Mouse (Mus musculus): ENCODE measurements around the gene Slc13a5. TPM values are rescaled to one million over a fixed set of nuclear protein-coding genes. Genes with fewer than 3 reads are reported as not detected.

Slc13a5 gene
- polyA plus RNA-seq, 1 experiment from 2014 or later, result 0.12 TPM

- Histone ChIP-seq H3K27ac (replicated peaks) (no peak overlapping the region), H3K36me3 (no peaks in the 10 kb centered on the region), H3K27me3 (replicated peaks) (no peaks in the 10 kb centered on the region), H3K4me3 (no peak overlapping the region), H3K4me2 (no peak overlapping the region), H3K9ac (no peak overlapping the region), H3K4me1 (peaks cover 5% of the 10 kb centered on the region; the same call in 1 of the 2 replicates), H3K9me3 (no peaks in the 10 kb centered on the region)
- WGBS, result 69% methylated on average over 3 of the region's 3 CpGs
- ATAC-seq (ENCODE audit: extremely low read depth, insufficient number of reproducible peaks, low FRiP score, low TSS enrichment), result no peak
Observed at GRCm38 (mm10) chr11:72286651-72287050, 19.6 kb upstream of the Slc13a5 start.

- no peaks in the 10 kb centered on the region for H3K9me3 ChIP-seq
- H3K4me3 ChIP-seq, result no peak overlapping the region
- 61% methylated on average over 6 of the region's 6 CpGs for WGBS
- no peak for ATAC-seq (ENCODE audit: extremely low read depth, insufficient number of reproducible peaks, low FRiP score, low TSS enrichment)
- H3K27ac ChIP-seq (replicated peaks), result no peak overlapping the region
- no peak overlapping the region for H3K4me2 ChIP-seq
- H3K27me3 ChIP-seq (replicated peaks), result no peaks in the 10 kb centered on the region
- H3K9ac ChIP-seq, result no peak overlapping the region
- H3K4me1 ChIP-seq, result peaks cover 5% of the 10 kb centered on the region; the same call in 1 of the 2 replicates
- H3K36me3 ChIP-seq, result no peaks in the 10 kb centered on the region
Observed at GRCm38 (mm10) chr11:72285971-72286480, 19.0 kb upstream of the Slc13a5 start.

DNA sequence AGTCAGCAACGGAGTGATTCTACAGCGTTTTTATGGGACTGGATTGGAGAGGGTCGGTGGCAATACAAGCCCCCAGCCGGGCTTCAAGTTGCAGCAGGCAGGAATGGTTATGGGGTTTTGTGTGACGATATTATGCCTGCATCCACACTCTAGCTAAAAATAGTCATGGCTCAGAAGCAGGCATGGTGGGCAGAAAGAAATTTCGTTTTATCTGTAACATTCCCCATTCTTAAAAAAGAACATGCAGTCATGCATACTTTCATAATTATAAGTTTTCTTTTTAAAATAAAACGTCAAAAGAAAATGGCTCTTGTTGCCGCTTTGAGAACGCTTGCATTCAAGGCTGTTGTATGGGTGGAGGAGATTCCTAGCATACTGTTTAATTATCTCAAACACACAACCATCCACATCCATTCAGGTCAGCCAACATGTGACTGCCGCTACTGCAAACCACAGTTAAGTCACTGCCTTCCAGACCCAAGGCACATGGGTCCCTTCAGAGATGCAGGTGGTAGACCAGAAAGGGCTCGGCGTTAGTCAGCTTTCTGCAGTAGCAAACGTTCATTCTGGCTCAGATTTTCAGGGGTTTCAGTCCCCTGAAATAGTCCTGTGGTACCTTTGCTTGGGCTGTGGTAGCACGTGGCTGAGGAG is 17.6 kb upstream of the Slc13a5 start:
- Histone ChIP-seq H3K36me3 (no peaks in the 10 kb centered on the region), H3K27ac (replicated peaks) (no peak overlapping the region), H3K27me3 (replicated peaks) (no peaks in the 10 kb centered on the region), H3K4me1 (peaks cover 5% of the 10 kb centered on the region; the same call in 1 of the 2 replicates), H3K4me2 (no peak overlapping the region), H3K4me3 (no peak overlapping the region), H3K9me3 (no peaks in the 10 kb centered on the region), H3K9ac (no peak overlapping the region)
- WGBS, result 65% methylated on average over 14 of the region's 14 CpGs
- no peak for ATAC-seq (ENCODE audit: extremely low read depth, insufficient number of reproducible peaks, low FRiP score, low TSS enrichment)

- 84% methylated on average over 16 of the region's 16 CpGs for WGBS
- no peak for ATAC-seq (ENCODE audit: extremely low read depth, insufficient number of reproducible peaks, low FRiP score, low TSS enrichment)
Observed at GRCm38 (mm10) chr11:72283486-72284224, 16.6 kb upstream of the Slc13a5 start.

GRCm38 (mm10) chr11:72281852-72282400 is 14.9 kb upstream of the Slc13a5 start:
- H3K4me3 ChIP-seq, result no peak overlapping the region
- H3K9me3 ChIP-seq, result no peaks in the 10 kb centered on the region
- no peak overlapping the region for H3K27ac ChIP-seq (replicated peaks)
- no peak for ATAC-seq (ENCODE audit: extremely low read depth, insufficient number of reproducible peaks, low FRiP score, low TSS enrichment)
- no peaks in the 10 kb centered on the region for H3K36me3 ChIP-seq
- WGBS, result 62% methylated on average over 5 of the region's 5 CpGs
- H3K4me1 ChIP-seq, result peaks cover 5% of the 10 kb centered on the region; the same call in 1 of the 2 replicates
- H3K4me2 ChIP-seq, result no peak overlapping the region
- H3K9ac ChIP-seq, result no peak overlapping the region
- no peaks in the 10 kb centered on the region for H3K27me3 ChIP-seq (replicated peaks)

More at GRCm38 (mm10) chr11:72283486-72284224, 16.6 kb upstream of the Slc13a5 start:
- no peaks in the 10 kb centered on the region for H3K36me3 ChIP-seq
- no peaks in the 10 kb centered on the region for H3K27me3 ChIP-seq (replicated peaks)
- H3K4me2 ChIP-seq, result no peak overlapping the region
- no peak overlapping the region for H3K27ac ChIP-seq (replicated peaks)
- H3K9ac ChIP-seq, result no peak overlapping the region
- no peak overlapping the region for H3K4me3 ChIP-seq
- no peaks in the 10 kb centered on the region for H3K9me3 ChIP-seq
- peaks cover 5% of the 10 kb centered on the region; the same call in 1 of the 2 replicates for H3K4me1 ChIP-seq

DNA sequence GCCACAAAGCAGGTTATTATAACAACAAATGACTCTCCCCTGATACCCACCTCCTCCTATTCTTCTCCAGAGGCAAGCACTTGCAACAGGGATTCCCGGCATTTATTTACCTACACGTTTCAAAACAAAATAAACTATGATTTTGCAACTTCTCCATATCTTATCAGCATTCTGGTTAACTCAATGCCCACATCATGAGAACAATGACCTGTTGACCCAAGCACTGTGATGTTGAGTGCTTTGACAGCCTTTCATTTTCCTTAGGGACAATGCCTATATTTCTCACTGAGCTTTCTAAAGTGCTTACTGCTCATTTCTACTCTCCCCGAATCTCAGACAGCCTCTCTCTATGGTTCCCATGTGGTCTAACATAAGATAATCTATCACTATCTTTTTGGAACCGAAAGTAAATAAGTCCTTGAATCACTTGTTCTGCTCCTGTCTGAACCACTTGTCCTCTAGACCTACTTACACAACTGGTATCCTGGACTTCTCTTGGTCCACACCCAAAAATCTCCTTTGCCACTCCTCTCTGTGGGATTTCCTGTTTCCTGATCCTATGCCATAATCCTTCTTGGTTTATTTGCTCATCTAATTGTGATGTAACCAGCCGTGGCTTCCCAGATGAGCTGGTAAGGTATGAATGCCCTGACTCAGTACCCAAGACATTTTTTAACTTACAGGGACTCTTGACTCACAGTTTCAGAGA is 14.3 kb upstream of the Slc13a5 start:
- 67% methylated on average over 5 of the region's 5 CpGs for WGBS
- no peak overlapping the region for H3K4me2 ChIP-seq
- H3K27me3 ChIP-seq (replicated peaks), result no peaks in the 10 kb centered on the region
- H3K9ac ChIP-seq, result no peak overlapping the region
- no peaks in the 10 kb centered on the region for H3K36me3 ChIP-seq
- H3K4me3 ChIP-seq, result no peak overlapping the region
- peaks cover 5% of the 10 kb centered on the region; the same call in 1 of the 2 replicates for H3K4me1 ChIP-seq
- no peak overlapping the region for H3K27ac ChIP-seq (replicated peaks)
- ATAC-seq (ENCODE audit: extremely low read depth, insufficient number of reproducible peaks, low FRiP score, low TSS enrichment), result no peak
- no peaks in the 10 kb centered on the region for H3K9me3 ChIP-seq

DNA sequence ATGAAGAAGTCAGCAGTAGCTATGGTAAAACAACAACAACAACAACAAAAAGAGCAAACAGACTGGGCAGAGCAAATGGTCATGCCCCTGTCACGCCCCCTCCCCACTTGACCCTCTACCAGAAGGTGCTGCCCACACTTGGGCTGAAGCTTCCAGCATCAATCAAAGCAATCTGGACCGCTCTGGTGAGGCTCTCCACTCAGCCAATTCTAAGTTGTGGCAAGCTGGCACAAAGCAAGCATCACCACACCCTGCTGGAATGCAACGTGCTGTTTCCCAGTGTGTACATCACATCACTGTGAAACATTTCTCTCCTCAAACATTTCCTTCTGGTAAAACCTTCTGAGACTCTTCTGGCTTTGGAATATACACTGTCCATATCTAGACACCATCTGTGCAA is 6.3 kb upstream of the Slc13a5 start:
- H3K27ac ChIP-seq (replicated peaks), result no peak overlapping the region
- H3K9ac ChIP-seq, result no peak overlapping the region
- WGBS, result 53% methylated on average over 3 of the region's 3 CpGs
- H3K36me3 ChIP-seq, result no peaks in the 10 kb centered on the region
- no peak overlapping the region for H3K4me3 ChIP-seq
- ATAC-seq (ENCODE audit: extremely low read depth, insufficient number of reproducible peaks, low FRiP score, low TSS enrichment), result no peak
- no peaks in the 10 kb centered on the region for H3K9me3 ChIP-seq
- peaks cover 8% of the 10 kb centered on the region for H3K27me3 ChIP-seq (replicated peaks)
- H3K4me2 ChIP-seq, result no peak overlapping the region
- H3K4me1 ChIP-seq, result peaks cover 11% of the 10 kb centered on the region

DNA sequence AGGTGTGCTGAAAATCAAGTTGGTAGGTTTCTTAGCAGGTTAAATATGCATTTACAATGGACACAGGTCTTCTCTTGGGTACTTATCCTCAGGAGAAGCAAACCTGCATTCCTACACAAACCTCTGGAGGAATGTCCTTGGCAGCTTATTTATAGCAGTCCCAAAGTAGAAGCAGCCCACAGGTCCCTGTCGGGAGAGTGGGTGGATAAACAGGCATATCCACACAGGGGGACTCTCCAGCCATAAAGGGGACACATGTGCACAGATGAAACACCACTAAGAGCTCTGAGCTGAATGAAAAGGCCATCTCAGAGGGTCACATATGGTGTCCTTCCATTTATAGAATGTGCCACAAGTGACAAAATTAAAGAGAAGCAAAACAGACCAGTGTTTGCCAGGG is 4.7 kb upstream of the Slc13a5 start:
- Histone ChIP-seq H3K4me2 (no peak overlapping the region), H3K36me3 (no peaks in the 10 kb centered on the region), H3K9ac (no peak overlapping the region), H3K4me1 (peaks cover 18% of the 10 kb centered on the region), H3K9me3 (no peaks in the 10 kb centered on the region), H3K27ac (replicated peaks) (0 out of 2 replicates have a peak overlapping the region, but pooled peaks have one; percentile 12), H3K27me3 (replicated peaks) (peaks cover 24% of the 10 kb centered on the region), H3K4me3 (no peak overlapping the region)
- no peak for ATAC-seq (ENCODE audit: extremely low read depth, insufficient number of reproducible peaks, low FRiP score, low TSS enrichment)
- WGBS, result 17% methylated on average over 1 of the region's 1 CpGs

DNA sequence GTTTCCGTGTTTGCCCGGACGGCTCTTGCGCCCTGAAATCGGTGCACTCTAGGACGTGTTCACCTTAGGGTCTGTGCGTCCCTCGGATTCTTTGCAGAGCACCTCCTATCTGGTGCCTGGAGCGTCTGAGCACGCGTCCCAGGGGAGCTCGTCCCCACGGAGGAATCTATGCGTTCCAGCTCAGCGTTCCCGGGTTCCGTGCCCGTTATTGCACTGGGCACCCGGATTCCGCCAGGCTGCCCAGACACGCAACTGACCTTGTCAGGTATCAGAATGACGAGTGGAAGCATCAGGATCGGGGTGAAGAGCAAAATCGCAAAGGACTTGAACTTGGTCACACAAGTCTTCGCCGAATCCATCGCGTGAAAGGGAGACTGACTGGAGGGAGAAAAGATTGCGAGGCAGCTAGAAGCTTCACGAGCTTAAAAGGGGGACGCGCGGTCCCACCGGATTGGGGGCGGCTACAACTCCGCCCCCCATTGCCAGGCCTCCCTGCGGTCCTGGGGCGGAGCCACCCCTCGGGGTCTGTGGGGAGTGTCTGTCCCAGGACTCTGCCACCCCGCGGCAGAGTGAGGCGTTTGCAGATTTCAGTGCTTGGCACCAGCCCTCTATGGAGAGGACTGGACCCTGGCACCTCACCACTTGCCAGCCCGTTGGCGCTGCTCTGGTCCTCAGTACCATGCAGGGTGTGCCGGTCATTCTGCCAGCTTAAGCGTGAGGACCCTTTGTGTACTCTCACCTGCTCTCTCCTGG is 639 bp downstream of the Slc13a5 start:
- Histone ChIP-seq H3K9me3 (no peaks in the 10 kb centered on the region), H3K36me3 (no peaks in the 10 kb centered on the region), H3K27ac (replicated peaks) (no peak overlapping the region), H3K27me3 (replicated peaks) (peaks cover 75% of the 10 kb centered on the region), H3K4me3 (peak overlapping the region; percentile 55), H3K9ac (peak overlapping the region; percentile 77), H3K4me1 (peaks cover 26% of the 10 kb centered on the region), H3K4me2 (peak overlapping the region; percentile 90)
- ATAC-seq (ENCODE audit: extremely low read depth, insufficient number of reproducible peaks, low FRiP score, low TSS enrichment), result peak; percentile 31; the same call in 1 of the 2 replicates
- WGBS, result 1% methylated on average over 46 of the region's 46 CpGs

GRCm38 (mm10) chr11:72265483-72265882 is 1.5 kb downstream of the Slc13a5 start:
- no peak for ATAC-seq (ENCODE audit: extremely low read depth, insufficient number of reproducible peaks, low FRiP score, low TSS enrichment)
- Histone ChIP-seq H3K4me3 (peak overlapping the region; percentile 55; the same call in 1 of the 2 replicates), H3K4me1 (peaks cover 21% of the 10 kb centered on the region), H3K27ac (replicated peaks) (no peak overlapping the region), H3K36me3 (no peaks in the 10 kb centered on the region), H3K9ac (peak overlapping the region; percentile 77; the same call in 1 of the 2 replicates), H3K27me3 (replicated peaks) (peaks cover 75% of the 10 kb centered on the region), H3K9me3 (no peaks in the 10 kb centered on the region), H3K4me2 (peak overlapping the region; percentile 90)
- 8% methylated on average over 11 of the region's 11 CpGs for WGBS

All from heart, embryonic 13.5 days (tissue).